Mouse (Mus musculus) cerebellum, adult 8-10 months (tissue): ENCODE data around the gene Cwc22.

Source experiments
- DNase-seq: peaks from one replicate; pipeline ENCODE4 v3.0.0; 2022

Cwc22 gene

GRCm38 (mm10) chr2:77894896-77895295 is 51.3 kb downstream of the Cwc22 start:
- no peak for DNase-seq

DNA sequence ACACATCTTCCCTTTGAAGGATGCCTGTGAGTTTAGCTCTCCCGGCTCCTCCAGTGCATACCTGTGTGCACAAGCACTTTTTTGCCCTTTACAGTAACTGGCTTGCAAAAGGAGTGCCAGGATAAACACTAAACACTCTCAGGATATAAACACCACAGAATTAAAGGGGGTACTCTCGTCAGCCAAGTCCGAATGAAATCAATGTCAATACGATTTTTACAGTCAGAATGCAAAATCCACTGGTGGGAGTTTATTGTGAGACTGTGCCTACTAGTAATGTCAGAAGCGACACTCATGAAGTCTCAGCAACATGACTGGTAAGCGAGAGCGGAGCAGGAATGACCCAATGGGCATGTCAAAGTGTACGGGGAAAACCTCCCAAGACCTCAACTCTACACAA is 52.7 kb downstream of the Cwc22 start:
- no peak for DNase-seq

GRCm38 (mm10) chr2:77892573-77892972 is 53.6 kb downstream of the Cwc22 start:
- DNase-seq: no peak

- no peak for DNase-seq
These were observed 55.2 kb downstream of the Cwc22 start for GRCm38 (mm10) chr2:77890836-77891438.

DNA sequence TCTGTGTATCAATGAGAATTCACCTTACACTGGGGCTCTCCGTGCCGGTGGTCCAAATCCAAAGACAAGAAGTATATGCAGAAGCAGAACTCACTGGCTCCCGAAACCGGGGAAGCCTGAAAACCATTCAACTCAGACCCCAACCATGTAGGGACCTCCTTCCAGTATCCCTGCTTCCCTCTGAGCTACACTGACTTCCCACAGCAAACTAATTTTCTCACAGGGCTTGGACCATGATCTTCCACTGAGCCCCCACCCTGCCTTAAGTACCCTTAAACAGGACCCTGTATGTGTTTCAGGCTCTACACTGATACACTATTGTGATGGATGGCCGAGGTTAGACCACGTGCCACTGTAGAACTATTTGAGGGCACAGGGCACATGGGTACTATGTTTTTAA is 56.2 kb downstream of the Cwc22 start:
- no peak for DNase-seq

GRCm38 (mm10) chr2:77889401-77889800 is 56.8 kb downstream of the Cwc22 start:
- no peak for DNase-seq

DNA sequence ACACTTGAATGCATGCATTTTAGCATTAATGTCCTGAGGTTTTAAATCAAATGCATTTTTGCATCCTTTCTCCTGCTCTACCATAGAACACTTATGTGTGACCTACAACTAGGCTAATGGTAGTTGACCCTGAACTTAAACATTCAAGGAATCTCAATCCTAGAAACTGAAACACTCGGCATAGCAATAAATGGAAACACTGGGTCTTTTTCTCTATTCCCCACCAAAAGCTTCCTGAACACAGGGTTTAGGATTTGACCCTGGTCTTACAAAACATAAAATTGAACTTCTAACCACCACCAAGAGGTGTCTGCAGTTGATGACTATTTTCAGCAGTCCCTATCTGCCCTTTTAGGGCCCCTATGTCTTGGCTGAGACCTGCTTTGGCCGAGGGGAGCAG is 57.3 kb downstream of the Cwc22 start:
- no peak for DNase-seq

GRCm38 (mm10) chr2:77888056-77888455 is 58.1 kb downstream of the Cwc22 start:
- DNase-seq: no peak

GRCm38 (mm10) chr2:77887166-77887565 is 59.0 kb downstream of the Cwc22 start:
- no peak for DNase-seq

DNA sequence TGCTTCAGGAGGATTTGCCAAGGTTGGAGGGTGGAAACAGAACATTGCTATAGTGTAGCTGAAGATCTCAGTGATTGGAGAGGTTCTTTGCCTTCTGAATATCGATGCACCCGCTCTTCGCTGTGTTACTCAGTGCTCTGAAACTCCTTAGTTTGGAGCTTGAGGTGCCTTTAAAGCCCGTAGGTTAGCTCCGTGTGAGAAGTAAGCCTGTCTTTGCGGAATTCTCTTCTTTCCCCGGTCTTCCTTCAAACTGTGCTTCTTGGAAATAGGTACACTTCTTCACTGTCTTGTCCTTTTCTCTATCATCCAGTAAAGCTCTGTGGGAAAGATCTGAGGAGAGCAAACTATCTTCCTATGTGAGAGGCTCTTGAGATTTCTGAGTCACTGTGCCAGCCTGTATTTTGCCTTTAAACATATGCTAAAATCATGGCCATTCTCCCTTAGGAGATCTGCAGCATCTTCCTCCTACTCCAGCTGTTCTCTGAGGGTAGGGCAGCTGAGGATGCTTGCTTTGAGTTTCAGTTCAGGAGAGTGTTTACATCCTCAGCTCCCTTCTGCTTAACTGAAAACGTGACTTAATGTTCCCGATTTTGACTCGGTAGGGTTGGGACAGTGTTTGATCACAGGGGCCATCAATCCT is 60.6 kb downstream of the Cwc22 start:
- no peak for DNase-seq

GRCm38 (mm10) chr2:77885036-77885435 is 61.1 kb downstream of the Cwc22 start:
- DNase-seq: no peak

- DNase-seq: no peak
These were observed 61.7 kb downstream of the Cwc22 start for GRCm38 (mm10) chr2:77884491-77884890.

- DNase-seq: no peak
These were observed 63.2 kb downstream of the Cwc22 start for GRCm38 (mm10) chr2:77882961-77883360.

DNA sequence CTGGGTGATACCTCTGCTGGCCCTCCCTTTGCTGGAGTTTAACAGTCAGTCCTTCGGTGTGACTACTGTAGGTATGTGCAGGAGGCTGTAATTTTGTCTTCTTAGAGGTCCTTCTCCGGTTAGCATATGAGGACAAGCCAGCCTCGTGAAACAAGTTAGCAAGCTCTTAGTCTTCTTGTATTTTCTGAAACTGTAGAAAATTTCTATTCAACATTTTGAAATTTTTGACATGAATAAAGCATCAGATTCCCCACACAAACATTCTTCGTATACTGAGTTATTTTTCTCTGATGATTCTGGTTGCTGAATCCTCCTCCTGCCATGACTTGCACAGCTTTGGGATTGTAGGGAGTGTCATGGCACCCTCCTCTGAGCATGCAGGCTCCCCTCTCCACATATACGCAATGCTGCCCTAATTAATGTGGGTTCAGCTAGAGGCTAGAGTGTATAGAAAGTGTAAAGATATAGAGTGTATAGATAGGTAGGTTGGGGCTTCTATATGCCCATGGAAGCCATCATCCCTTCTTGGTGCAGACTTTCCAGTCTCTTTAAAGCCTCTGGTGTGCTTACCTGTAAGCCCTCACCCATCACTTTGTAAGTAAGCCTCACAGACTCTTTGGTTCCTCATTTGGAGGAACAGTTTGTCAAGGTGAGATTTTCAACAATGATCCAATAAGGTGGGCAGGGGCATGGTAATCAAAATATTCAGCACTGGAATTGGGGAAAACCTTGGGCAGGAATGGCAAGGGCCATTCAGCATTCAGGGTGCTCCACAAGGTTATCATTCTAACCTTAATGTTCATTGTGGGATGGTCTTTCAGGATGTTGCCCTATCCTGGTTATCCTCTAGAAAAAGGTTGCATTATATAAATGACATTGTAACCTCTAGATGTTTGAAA is 64.6 kb downstream of the Cwc22 start:
- no peak for DNase-seq

- no peak for DNase-seq
These were observed 65.8 kb downstream of the Cwc22 start for GRCm38 (mm10) chr2:77880351-77880750.

GRCm38 (mm10) chr2:77879736-77880135 is 66.4 kb downstream of the Cwc22 start:
- no peak for DNase-seq

GRCm38 (mm10) chr2:77877156-77877855 is 68.9 kb downstream of the Cwc22 start:
- no peak for DNase-seq

- DNase-seq: no peak
These were observed 69.8 kb downstream of the Cwc22 start for GRCm38 (mm10) chr2:77876331-77876730.

GRCm38 (mm10) chr2:77875516-77875915 is 70.7 kb downstream of the Cwc22 start:
- no peak for DNase-seq

DNA sequence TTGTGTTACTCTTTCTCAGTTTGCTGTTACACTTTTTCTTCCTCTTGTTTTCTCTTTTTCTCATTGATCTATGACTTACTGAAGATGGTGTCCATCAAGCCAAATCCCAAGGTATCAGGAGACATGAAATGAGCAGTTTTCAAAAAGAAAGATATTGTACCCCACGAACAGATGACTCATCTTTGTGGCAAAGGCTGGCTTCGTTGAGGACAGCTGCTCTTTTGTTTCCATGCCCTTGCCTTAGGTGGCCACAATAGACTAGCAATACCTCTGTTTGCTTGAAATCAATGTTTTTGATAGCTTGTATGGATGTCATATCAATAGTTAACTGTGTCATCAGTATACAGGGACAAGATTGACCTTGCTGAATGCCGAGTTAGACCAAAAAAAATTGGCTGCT is 71.5 kb downstream of the Cwc22 start:
- no peak for DNase-seq

- no peak for DNase-seq
These were observed 72.4 kb downstream of the Cwc22 start for GRCm38 (mm10) chr2:77873806-77874205.

GRCm38 (mm10) chr2:77872676-77873075 is 73.5 kb downstream of the Cwc22 start:
- no peak for DNase-seq

DNA sequence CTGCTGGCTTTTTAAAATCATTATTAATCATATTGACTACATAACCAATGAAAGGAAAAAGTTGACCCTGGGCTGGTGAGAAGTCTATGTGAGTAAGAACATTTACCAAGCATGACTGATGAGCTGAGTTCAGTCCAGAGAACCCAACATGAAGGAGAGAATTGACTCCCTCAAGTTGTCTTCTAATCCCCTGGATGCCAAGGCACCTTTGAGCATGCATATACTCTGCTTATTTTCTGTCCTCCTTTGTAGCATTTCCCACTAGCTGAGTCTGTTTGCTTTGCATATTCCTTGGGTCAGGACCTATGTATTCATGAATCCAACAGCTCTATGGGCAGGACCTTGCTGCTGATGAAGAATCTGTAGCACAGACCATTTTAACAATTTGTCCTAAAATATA is 75.0 kb downstream of the Cwc22 start:
- no peak for DNase-seq
